Mouse (Mus musculus): ENCODE data around the gene Tspan10. TPM values are rescaled to one million over a fixed set of nuclear protein-coding genes. Genes with fewer than 3 reads are reported as not detected.

Gene Tspan10
- polyA plus RNA-seq, 1 experiment from 2014 or later: 0.56 TPM

DNA sequence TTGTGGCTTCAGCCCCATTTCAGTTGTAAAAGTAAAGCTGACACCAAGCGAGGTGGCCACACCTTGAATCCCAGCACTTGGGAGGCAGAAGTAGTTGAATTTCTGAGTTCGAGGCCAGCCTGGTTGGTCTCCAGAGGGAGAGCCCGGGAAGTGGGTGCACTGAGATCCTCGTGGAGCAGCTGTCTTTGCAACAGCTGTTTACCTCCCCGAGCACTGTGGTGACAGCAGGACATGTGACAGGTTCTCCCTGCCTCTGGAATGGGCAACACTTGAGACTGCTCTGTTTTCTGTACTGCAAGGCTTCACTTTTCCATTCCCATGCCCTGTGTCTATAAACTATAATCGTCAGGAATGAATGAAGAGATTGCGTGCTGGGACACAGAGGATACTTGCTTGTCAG, 24.6 kb upstream of the Tspan10 start:
- Histone ChIP-seq H3K4me1 (ENCODE audit: control insufficient read depth, insufficient read depth, low read length) (no peaks in the 10 kb centered on the region), H3K9me3 (replicated peaks; ENCODE audit: control insufficient read depth, low read length) (no peaks in the 10 kb centered on the region), H3K36me3 (replicated peaks; ENCODE audit: control insufficient read depth, insufficient read depth, low read depth, low read length) (peaks cover 22% of the 10 kb centered on the region), H3K9ac (replicated peaks; ENCODE audit: low read length) (no peak overlapping the region), H3K27me3 (ENCODE audit: control insufficient read depth, insufficient read depth, low read length) (no peaks in the 10 kb centered on the region), H3K4me2 (ENCODE audit: low read depth, low read length) (no peak overlapping the region), H3K27ac (replicated peaks; ENCODE audit: low read depth, low read length) (no peak overlapping the region), H3K4me3 (ENCODE audit: low read depth, low read length) (no peak overlapping the region)
- WGBS: 91% methylated on average over 7 of the region's 7 CpGs
- no peak for ATAC-seq (replicated peaks; ENCODE audit: insufficient number of reproducible peaks, low FRiP score, low TSS enrichment, low read depth)
- DNase-seq (ENCODE audit: low spot score): no peak

DNA sequence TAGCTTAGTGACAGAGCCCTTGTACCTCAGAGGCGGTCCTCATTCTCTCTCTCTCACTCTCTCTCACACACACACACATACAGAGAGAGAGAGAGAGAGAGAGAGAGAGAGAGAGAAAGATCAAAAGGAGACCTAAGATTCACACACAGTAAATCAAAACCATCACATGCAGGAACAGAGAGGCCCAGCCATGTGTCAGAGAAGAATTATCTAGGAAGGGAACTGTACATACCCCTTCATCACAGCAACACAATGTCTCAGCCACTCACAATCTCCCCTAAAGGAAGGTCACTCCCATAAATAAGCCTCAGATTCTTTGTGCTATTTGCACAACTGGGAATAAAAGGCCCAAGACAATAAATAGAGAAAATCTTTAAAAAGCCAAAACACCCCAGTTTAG, 23.9 kb upstream of the Tspan10 start:
- ATAC-seq (replicated peaks; ENCODE audit: insufficient number of reproducible peaks, low FRiP score, low TSS enrichment, low read depth): no peak
- no peak overlapping the region for H3K4me3 ChIP-seq (ENCODE audit: low read depth, low read length)
- 94% methylated on average over 1 of the region's 1 CpGs for WGBS
- peaks cover 19% of the 10 kb centered on the region for H3K36me3 ChIP-seq (replicated peaks; ENCODE audit: control insufficient read depth, insufficient read depth, low read depth, low read length)
- H3K9ac ChIP-seq (replicated peaks; ENCODE audit: low read length): no peak overlapping the region
- no peaks in the 10 kb centered on the region for H3K4me1 ChIP-seq (ENCODE audit: control insufficient read depth, insufficient read depth, low read length)
- no peaks in the 10 kb centered on the region for H3K27me3 ChIP-seq (ENCODE audit: control insufficient read depth, insufficient read depth, low read length)
- H3K4me2 ChIP-seq (ENCODE audit: low read depth, low read length): no peak overlapping the region
- H3K27ac ChIP-seq (replicated peaks; ENCODE audit: low read depth, low read length): no peak overlapping the region
- H3K9me3 ChIP-seq (replicated peaks; ENCODE audit: control insufficient read depth, low read length): no peaks in the 10 kb centered on the region
- DNase-seq (ENCODE audit: low spot score): no peak

DNA sequence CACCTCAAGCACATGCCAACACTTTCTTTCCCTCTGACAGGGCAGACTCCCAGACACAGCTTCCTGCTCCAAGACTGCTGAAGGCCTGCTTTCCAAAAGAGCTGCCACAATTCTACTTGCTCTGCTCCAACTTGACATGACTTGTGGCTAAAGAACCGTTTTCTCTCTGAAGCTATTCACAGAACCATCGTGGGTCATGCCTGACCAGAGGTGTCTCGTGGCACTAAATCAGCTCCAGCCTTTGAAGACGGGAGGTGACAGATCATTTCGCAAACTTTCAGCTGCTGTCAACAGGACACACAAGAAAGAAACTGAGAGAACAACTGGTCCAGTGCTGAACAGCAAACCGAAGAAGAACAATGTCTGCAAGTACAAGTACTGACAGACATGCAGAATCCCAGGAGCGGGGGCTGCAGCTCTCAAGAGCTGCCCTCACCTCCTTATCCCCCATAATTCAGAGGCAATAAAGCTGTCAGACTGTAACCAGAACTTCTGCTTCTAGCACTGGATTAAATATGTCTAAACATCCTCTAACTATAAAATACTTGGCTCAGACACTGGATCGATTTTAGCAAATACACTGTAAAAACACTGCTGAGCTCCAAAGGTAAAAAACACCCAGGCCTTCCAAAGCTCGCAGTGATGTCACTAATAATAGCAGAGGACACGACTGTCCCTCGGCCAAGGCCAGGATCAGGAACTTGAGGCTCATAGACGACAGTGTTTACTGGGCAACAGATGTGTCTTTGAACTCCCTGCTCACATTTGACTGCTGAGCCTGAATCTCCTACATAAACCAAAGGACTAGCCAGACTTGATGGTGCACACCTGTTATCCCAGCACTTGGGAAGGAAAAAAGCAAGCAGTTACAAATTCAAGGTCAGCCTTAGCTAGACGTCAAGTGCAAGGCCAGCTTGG, 19.5 kb upstream of the Tspan10 start:
- no peak overlapping the region for H3K4me3 ChIP-seq (ENCODE audit: low read depth, low read length)
- no peak overlapping the region for H3K9ac ChIP-seq (replicated peaks; ENCODE audit: low read length)
- peaks cover 15% of the 10 kb centered on the region for H3K36me3 ChIP-seq (replicated peaks; ENCODE audit: control insufficient read depth, insufficient read depth, low read depth, low read length)
- H3K27ac ChIP-seq (replicated peaks; ENCODE audit: low read depth, low read length): no peak overlapping the region
- no peak overlapping the region for H3K4me2 ChIP-seq (ENCODE audit: low read depth, low read length)
- DNase-seq (ENCODE audit: low spot score): no peak
- WGBS: 90% methylated on average over 13 of the region's 13 CpGs
- H3K9me3 ChIP-seq (replicated peaks; ENCODE audit: control insufficient read depth, low read length): no peaks in the 10 kb centered on the region
- no peaks in the 10 kb centered on the region for H3K27me3 ChIP-seq (ENCODE audit: control insufficient read depth, insufficient read depth, low read length)
- ATAC-seq (replicated peaks; ENCODE audit: insufficient number of reproducible peaks, low FRiP score, low TSS enrichment, low read depth): no peak
- H3K4me1 ChIP-seq (ENCODE audit: control insufficient read depth, insufficient read depth, low read length): no peaks in the 10 kb centered on the region

- Histone ChIP-seq H3K9me3 (replicated peaks; ENCODE audit: control insufficient read depth, low read length) (no peaks in the 10 kb centered on the region), H3K4me2 (ENCODE audit: low read depth, low read length) (no peak overlapping the region), H3K4me1 (ENCODE audit: control insufficient read depth, insufficient read depth, low read length) (no peaks in the 10 kb centered on the region), H3K27me3 (ENCODE audit: control insufficient read depth, insufficient read depth, low read length) (no peaks in the 10 kb centered on the region), H3K36me3 (replicated peaks; ENCODE audit: control insufficient read depth, insufficient read depth, low read depth, low read length) (peaks cover 20% of the 10 kb centered on the region), H3K4me3 (ENCODE audit: low read depth, low read length) (no peak overlapping the region), H3K27ac (replicated peaks; ENCODE audit: low read depth, low read length) (no peak overlapping the region), H3K9ac (replicated peaks; ENCODE audit: low read length) (no peak overlapping the region)
- ATAC-seq (replicated peaks; ENCODE audit: insufficient number of reproducible peaks, low FRiP score, low TSS enrichment, low read depth): no peak
- WGBS: 71% methylated on average over 9 of the region's 9 CpGs
- peak; percentile 83 for DNase-seq (ENCODE audit: low spot score)
Observed at GRCm38 (mm10) chr11:120423569-120424295, 18.7 kb upstream of the Tspan10 start.

GRCm38 (mm10) chr11:120426727-120427126, 15.7 kb upstream of the Tspan10 start:
- H3K9ac ChIP-seq (replicated peaks; ENCODE audit: low read length): no peak overlapping the region
- no peak overlapping the region for H3K4me3 ChIP-seq (ENCODE audit: low read depth, low read length)
- no peak overlapping the region for H3K27ac ChIP-seq (replicated peaks; ENCODE audit: low read depth, low read length)
- 94% methylated on average over 3 of the region's 3 CpGs for WGBS
- H3K27me3 ChIP-seq (ENCODE audit: control insufficient read depth, insufficient read depth, low read length): no peaks in the 10 kb centered on the region
- peaks cover 22% of the 10 kb centered on the region for H3K36me3 ChIP-seq (replicated peaks; ENCODE audit: control insufficient read depth, insufficient read depth, low read depth, low read length)
- DNase-seq (ENCODE audit: low spot score): no peak
- H3K9me3 ChIP-seq (replicated peaks; ENCODE audit: control insufficient read depth, low read length): no peaks in the 10 kb centered on the region
- H3K4me1 ChIP-seq (ENCODE audit: control insufficient read depth, insufficient read depth, low read length): no peaks in the 10 kb centered on the region
- H3K4me2 ChIP-seq (ENCODE audit: low read depth, low read length): no peak overlapping the region
- no peak for ATAC-seq (replicated peaks; ENCODE audit: insufficient number of reproducible peaks, low FRiP score, low TSS enrichment, low read depth)

DNA sequence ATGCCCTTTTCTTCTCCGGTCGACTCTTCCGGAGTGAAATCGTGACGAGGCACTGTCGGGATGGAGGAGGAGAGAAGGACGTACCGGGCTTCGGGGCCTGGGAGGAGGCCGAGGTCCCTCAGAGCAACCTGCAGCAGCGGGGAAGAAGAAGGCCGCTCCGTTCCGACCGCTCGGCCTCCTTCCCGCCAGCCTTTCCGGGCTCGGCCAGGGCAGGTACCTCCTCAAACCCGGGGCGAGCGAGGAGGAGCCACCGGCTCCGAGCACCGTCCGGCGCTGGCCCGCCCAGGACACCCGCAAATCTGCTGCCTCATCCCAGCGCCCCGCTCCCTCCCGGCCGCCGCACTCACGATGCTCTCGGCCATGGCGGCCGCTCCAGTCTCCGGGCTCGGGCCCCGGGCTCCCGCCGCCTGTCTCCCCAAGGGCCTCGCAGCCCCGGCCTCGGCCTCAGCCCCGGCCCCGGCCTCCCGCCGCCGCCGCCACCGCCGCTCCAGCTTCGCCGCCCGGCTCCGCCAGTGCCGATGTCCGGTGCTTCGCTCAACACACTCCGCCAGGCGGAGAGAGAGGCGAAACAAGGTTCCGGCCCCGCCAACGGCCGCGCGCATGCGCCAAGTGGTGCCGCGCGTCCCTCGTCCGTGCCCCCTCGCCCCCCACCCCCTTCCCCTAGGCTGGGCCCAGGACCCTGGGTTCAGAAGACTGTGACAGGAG, 5.1 kb upstream of the Tspan10 start, which contains the start of gene Nploc4:
Gene Nploc4 (minus strand): TSS at position 557 of the 705 bp plus-strand sequence.
- peak within 1 kb of the TSS; percentile 99 for H3K4me3 ChIP-seq (ENCODE audit: low read depth, low read length)
- peak within 1 kb of the TSS; percentile 98 for H3K9ac ChIP-seq (replicated peaks; ENCODE audit: low read length)
- peak within 1 kb of the TSS; percentile 65 for H3K27ac ChIP-seq (replicated peaks; ENCODE audit: low read depth, low read length)
- no peaks in the 10 kb centered on the region for H3K27me3 ChIP-seq (ENCODE audit: control insufficient read depth, insufficient read depth, low read length)
- ATAC-seq (replicated peaks; ENCODE audit: insufficient number of reproducible peaks, low FRiP score, low TSS enrichment, low read depth) (peak; percentile 80), DNase-seq (ENCODE audit: low spot score) (peak; percentile 93)
- 0% methylated on average over 66 of the region's 77 CpGs for WGBS
- peak within 1 kb of the TSS; percentile 86 for H3K4me2 ChIP-seq (ENCODE audit: low read depth, low read length)
- no peaks in the 10 kb centered on the region for H3K9me3 ChIP-seq (replicated peaks; ENCODE audit: control insufficient read depth, low read length)
- H3K36me3 ChIP-seq (replicated peaks; ENCODE audit: control insufficient read depth, insufficient read depth, low read depth, low read length): peaks cover 7% of the 10 kb centered on the region
- H3K4me1 ChIP-seq (ENCODE audit: control insufficient read depth, insufficient read depth, low read length): no peaks in the 10 kb centered on the region

- Histone ChIP-seq H3K27ac (replicated peaks; ENCODE audit: low read depth, low read length) (0 out of 2 replicates have a peak overlapping the region, but pooled peaks have one; percentile 65), H3K4me2 (ENCODE audit: low read depth, low read length) (peak overlapping the region; percentile 86), H3K9ac (replicated peaks; ENCODE audit: low read length) (peak overlapping the region; percentile 98), H3K4me1 (ENCODE audit: control insufficient read depth, insufficient read depth, low read length) (no peaks in the 10 kb centered on the region), H3K9me3 (replicated peaks; ENCODE audit: control insufficient read depth, low read length) (no peaks in the 10 kb centered on the region), H3K27me3 (ENCODE audit: control insufficient read depth, insufficient read depth, low read length) (no peaks in the 10 kb centered on the region), H3K4me3 (ENCODE audit: low read depth, low read length) (peak overlapping the region; percentile 99), H3K36me3 (replicated peaks; ENCODE audit: control insufficient read depth, insufficient read depth, low read depth, low read length) (peaks cover 2% of the 10 kb centered on the region; the same call in 1 of the 2 replicates)
- DNase-seq (ENCODE audit: low spot score): no peak
- ATAC-seq (replicated peaks; ENCODE audit: insufficient number of reproducible peaks, low FRiP score, low TSS enrichment, low read depth): no peak
- WGBS: 30% methylated on average over 12 of the region's 12 CpGs
Observed at GRCm38 (mm10) chr11:120437857-120438385, 4.5 kb upstream of the Tspan10 start.
